Mouse (Mus musculus) adrenal gland, postnatal 14 days (tissue): ENCODE measurements at regions not wholly inside any gene's neighbourhood (a gene's known extent, or its start where the extent isn't known, plus 50 kb on each side); places are given as distances from the start of the nearest gene placed in this dataset.
A peak's percentile ranks its signal among the peaks of the same experiment; 100 is the strongest.

Source experiments
- DNase-seq: peaks from one replicate; pipeline ENCODE4 v3.0.0; 2021; ENCODE audit warnings: mixed read lengths

GRCm38 (mm10) chr4:11903861-11904260, 77.2 kb downstream of the Gm10604 start:
- no peak for DNase-seq

GRCm38 (mm10) chr4:11903401-11903800, 77.7 kb downstream of the Gm10604 start:
- DNase-seq = peak; percentile 15

- peak; percentile 44 for DNase-seq
These were observed 81.0 kb downstream of the Gm10604 start for GRCm38 (mm10) chr4:11899979-11900624.

- DNase-seq = no peak
These were observed 83.8 kb downstream of the Gm10604 start for GRCm38 (mm10) chr4:11897231-11897630.

- peak; percentile 89 for DNase-seq
These were observed 84.9 kb downstream of the Gm10604 start for GRCm38 (mm10) chr4:11895857-11896825.

- no peak for DNase-seq
These were observed 87.4 kb downstream of the Gm10604 start for GRCm38 (mm10) chr4:11893560-11894205.

GRCm38 (mm10) chr4:11889039-11889600, 91.9 kb downstream of the Gm10604 start:
- peak; percentile 46 for DNase-seq

- DNase-seq = no peak
These were observed 93.7 kb downstream of the Gm10604 start for GRCm38 (mm10) chr4:11887377-11887776.

- DNase-seq = peak; percentile 27
These were observed 95.6 kb downstream of the Gm10604 start for GRCm38 (mm10) chr4:11885499-11885898.

- no peak for DNase-seq
These were observed 96.2 kb downstream of the Gm10604 start for GRCm38 (mm10) chr4:11884818-11885217.

GRCm38 (mm10) chr4:11883295-11883694, 97.8 kb downstream of the Gm10604 start:
- DNase-seq = no peak

GRCm38 (mm10) chr4:11882666-11883065, 98.4 kb downstream of the Gm10604 start:
- DNase-seq = no peak

GRCm38 (mm10) chr4:11878638-11879037, 102.4 kb downstream of the Gm10604 start:
- no peak for DNase-seq

GRCm38 (mm10) chr4:11877945-11878344, 103.1 kb downstream of the Gm10604 start:
- no peak for DNase-seq

- DNase-seq = no peak
These were observed 105.1 kb downstream of the Gm10604 start for GRCm38 (mm10) chr4:11876009-11876408.

GRCm38 (mm10) chr4:11874586-11875264, 106.3 kb downstream of the Gm10604 start:
- no peak for DNase-seq

GRCm38 (mm10) chr4:11872036-11872435, 109.0 kb downstream of the Gm10604 start:
- no peak for DNase-seq

GRCm38 (mm10) chr4:11869721-11870120, 111.3 kb downstream of the Gm10604 start:
- no peak for DNase-seq

GRCm38 (mm10) chr4:11868565-11868964, 112.5 kb downstream of the Gm10604 start:
- DNase-seq = no peak
